Mouse (Mus musculus) gastrocnemius, postnatal 36 days (tissue): Measurements from ENCODE around the gene Tyw5. TPM values are rescaled to one million over a fixed set of nuclear protein-coding genes. Genes with fewer than 3 reads are reported as not detected.

Source experiments
- DNase-seq, 2 experiments: peaks; one replicate each; pipeline ENCODE4 v3.0.0; 2022
- intact Hi-C: fragments of 180-260 bp; cut with DNase I; formaldehyde crosslinking; loops from one replicate; pipeline ENCODE4 v1.15.1; 2025
- total RNA-seq, 2 experiments: library from RNA; stranded (reverse); gene quantifications; 2 replicates each; pipeline ENCODE4 v1.2.3; 2021

Gene Tyw5
- total RNA-seq, 2 experiments from 2014 or later = 2.8 to 3.4 TPM

DNA sequence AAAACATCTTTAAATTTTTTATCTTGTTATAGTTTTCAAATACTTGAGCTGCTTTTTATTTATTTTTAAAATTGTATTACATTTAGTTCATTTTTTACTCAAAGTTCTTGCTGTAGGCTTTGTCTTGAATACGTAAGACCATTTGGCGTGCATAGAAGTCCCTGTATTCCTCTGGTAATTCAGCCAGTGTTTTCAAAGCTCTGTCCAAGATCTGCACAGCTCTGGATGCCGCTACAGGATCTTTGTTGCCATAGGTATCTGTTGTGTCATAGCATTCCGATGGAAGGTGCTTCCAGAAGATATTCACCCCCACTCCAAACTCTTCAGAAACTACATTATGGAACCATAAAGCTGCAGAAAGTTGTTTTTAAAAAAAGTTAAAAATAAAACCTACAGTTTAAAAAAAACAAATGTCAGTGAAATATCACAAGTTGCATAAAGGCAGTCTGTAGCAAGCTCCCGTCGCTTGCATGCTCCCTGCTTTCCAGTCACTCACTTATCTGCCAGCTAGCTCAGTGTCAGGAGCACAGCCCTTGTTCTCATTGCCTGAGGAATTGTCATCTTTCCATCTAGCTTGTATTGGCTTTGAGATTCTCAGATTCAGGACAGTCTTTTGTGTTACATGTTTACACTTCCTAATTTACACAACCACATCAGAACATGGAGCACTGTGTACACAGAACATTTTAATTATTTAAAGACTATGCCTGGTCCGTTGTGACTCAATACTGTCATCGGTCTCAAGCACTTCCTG lies 18.3 kb downstream of the Tyw5 start:
- no peak for DNase-seq
- intact Hi-C loops = no loop called here

DNA sequence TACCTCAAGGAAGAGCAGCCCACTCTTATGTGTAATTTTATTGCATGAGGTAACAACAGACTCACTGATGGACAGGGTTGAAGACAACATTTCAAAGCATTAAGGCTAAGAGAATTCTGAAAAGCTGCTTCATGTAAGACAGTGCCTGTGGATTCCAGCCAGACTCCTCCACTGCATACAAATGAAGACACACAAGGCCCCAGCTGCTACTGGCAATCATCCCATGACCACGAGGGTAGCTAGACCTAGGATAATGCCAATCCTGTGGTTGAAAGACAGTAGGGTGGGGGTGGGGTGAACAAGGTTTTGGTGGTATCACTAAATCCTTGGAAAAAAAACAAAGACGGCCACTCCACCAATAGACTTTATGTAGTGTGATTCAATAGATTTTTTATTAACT lies 19.0 kb downstream of the Tyw5 start:
- intact Hi-C loops = no loop called here
- DNase-seq = no peak

DNA sequence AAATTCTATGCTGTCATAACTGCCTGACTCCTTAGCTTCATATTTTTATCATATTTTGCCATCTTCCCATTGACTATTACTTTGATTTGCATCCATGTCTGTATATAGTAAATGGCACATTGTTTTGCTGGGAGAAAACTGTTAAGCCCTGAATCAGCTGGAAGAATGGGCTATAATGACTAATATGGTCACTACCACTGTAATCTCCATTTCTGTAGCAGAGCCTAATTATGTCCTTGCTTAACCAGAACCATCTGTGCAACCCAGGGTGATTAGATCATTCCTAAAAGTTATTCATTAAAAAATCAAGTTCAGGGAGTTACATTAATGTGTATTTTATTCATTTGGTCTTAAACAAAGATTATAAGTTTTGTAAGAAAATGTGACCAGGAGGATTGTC lies 20.4 kb downstream of the Tyw5 start:
- intact Hi-C loops = no loop called here
- DNase-seq = no peak

DNA sequence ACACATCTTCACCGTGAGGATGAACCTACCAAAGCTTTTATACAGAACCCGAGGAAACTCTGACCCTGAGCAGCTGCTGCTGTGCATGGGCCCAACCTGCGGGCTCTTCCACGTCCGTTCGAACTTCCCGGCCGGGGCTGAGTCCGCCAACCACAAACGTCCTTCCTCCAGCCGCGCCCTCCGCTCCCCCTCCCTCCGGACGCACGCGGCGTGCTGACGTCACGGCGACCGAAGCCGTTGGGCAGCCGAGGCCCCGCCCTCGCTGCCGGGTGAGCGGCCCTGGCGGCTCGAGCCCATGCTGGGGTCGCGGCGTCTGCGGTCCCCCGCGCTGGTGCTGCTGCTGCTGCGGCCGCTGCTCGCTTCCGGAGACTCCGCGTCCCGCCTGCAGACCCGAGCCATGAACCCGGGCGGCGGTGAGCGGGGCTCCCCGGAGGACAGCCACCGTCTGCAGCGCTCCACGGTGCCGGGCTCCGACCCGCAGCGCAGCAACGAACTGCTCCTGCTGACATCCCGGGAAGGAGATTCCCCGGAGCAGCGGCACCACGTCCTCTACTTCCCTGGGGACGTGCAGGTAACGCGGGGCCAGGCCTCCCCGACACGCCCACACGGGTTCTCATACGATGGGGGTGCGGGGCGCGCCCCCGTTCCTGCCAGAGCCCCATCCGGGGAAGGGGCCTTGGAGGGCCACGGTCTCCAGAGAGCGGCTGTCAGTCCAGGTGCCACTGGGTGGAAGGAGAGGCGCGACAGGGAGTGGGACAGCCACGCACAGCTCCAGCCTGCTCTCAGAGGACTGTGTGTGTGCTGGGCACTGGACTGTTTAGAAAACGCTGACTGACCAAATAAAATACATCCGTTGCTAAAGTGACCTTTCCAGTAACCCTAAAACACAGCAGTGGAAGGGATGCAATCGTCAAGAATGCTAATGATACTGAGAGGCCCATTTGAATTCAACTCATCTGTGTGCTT lies 29.2 kb downstream of the Tyw5 start, which contains the start of gene 1700066M21Rik:
TSS of gene 1700066M21Rik (plus strand) at position 245 of the 966 bp plus-strand sequence.
- intact Hi-C loops = no loop called here
- peak; percentile 91 for DNase-seq

DNA sequence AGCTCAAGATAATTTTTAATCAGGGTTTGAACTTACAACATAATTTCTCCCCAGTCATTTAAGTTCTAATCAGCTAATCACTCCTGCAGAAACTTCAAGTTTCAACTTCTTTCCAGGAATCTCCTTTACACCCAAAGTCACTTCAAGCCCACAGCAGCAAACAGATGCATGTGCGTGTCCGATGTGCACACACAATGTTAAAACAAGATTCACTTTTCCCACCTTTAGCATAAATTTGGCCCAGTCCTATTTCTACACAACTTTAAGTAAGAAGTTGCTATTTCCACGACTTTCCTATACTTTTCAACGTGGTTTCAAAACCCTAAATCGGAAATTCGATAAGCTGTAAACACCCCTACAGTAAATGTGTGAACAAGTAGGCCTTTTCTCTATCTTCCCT lies 30.1 kb downstream of the Tyw5 start:
- intact Hi-C loops = no loop called here
- no peak for DNase-seq

DNA sequence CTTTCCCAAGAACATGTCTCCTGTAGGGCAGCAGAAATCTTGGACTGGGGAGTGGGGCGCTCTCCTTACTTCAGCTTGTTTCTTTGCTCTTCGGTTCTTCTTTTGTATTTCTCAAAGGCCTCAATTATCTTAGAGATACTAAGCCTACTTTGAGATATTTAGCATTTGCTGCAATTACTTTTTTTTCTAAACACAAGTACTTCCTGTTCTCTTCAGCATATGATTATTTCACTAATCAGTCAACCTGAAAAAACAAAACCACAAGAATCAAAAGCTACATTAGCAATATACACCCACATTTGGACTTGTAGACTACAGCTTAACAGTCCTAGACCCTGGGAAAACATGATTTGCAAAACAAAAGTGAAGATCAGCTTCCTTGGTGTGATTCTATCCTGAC lies 31.6 kb downstream of the Tyw5 start:
- DNase-seq = no peak
- intact Hi-C loops = no loop called here

DNA sequence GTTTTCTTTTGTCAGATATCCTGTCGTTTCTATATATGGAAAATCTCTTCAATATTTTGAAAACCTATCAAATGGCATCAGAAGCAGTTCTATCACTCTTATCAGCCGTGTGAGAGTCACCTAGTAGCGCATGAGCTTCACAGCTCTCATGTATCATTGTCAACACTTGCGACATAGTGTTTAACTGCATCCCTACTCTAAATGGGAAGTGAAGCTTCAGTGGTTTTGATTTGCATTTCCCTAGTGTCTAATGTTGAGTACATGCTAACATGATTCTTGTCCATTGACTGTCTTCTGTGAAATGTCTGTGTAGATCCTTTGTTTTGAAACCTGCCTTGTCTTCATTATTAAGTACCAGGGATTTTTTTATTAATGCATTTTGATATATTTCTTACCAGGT lies 36.5 kb downstream of the Tyw5 start:
- intact Hi-C loops = no loop called here
- no peak for DNase-seq

DNA sequence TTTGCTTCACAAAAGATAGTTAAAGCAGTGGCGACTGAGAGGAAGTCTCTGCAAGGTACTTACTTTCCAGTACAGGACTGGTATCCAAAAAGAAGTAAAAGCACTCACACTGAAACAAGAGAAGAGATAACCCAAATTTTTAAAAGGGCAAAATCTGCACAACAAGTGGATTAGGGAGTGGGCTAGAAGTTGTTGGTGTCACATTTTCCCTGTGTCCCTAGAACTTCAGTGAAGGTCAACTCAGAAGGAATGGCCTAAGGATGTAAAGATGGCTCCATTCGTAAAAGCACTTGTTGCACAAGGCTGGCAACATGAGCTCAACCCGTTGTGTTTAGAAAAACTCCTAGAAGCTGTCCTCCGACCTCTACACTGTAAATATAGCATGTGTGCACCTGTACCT lies 37.8 kb downstream of the Tyw5 start:
- intact Hi-C loops = no loop called here
- no peak for DNase-seq

DNA sequence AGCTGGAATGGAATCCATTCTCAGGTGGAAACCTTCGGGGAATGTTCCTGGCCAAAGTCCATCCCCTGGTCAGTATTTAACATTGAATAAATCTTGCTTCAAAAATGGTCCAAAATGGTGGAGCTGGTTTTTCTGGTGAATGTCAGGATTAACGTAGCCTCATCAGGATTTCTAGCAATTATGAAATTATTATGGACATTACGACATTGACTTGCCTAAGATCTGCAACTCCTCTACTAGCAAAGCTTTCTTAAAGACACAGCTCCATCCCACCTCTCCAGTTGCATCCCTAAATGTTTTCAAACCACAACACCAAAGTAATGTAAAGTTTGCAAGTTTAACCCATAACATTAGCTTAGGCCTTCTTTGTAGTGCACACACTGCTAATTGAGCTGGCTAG lies 39.5 kb downstream of the Tyw5 start:
- no peak for DNase-seq
- intact Hi-C loops = no loop called here

DNA sequence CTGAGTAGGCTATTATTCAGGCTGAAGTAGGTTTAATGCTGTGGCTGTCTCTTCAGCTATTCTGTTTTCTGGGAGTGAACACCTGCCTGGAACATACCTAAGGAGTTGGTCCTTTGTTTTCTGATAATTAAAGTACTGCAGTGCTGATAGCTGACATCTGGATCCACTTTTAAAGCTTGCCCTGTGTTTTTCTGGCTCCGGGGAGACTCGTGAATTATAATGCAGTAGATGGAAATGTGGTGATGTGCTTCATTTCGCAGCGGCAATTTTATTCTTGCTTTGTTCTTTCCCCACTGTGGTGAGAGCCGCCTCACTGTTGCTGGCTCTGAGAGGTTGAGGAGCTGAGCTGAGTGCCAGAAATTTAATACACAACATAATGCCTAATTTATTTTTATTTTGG lies 48.4 kb downstream of the Tyw5 start:
- intact Hi-C loops = no loop called here
- DNase-seq = no peak

DNA sequence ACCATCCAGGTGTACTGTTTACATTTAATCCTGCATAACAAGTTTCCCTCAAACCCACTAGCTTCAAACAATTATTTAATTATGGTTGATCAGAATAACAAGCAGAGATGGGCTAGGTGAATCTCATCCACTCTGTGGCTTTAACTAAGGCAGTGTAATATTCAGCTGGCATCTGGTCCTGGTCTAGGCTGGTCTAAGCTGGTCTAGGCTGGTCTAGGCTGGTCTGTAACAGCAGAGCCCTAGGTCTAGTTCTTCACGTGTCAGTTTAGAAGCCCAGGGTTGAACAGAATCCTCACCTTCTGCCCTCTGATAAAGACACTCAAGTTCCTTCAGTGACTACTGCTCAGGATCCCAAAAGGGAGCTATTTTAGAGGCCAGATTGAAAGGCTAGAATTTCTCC lies 55.0 kb downstream of the Tyw5 start:
- DNase-seq = no peak

DNA sequence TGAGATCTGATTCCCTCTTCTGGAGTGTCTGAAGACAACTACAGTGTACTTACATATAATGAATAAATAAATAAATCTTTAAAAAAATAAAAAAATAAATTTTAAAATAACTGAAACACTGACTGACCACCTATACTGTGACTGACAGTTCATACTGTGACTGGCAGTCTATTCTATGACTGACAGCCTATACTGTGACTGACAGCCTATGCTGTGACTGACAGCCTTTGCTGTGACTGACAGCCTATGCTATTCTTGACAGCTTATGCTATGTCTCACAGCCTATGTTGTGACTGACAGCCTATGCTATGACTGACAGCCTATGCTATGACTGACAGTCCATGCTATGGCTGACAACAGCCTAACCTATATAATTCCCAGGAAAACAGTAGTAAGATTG lies 59.4 kb downstream of the Tyw5 start:
- no peak for DNase-seq
- intact Hi-C loops = no loop called here

More for the DNA sequence above, 55.0 kb downstream of the Tyw5 start:
- intact Hi-C loops = no loop called here

DNA sequence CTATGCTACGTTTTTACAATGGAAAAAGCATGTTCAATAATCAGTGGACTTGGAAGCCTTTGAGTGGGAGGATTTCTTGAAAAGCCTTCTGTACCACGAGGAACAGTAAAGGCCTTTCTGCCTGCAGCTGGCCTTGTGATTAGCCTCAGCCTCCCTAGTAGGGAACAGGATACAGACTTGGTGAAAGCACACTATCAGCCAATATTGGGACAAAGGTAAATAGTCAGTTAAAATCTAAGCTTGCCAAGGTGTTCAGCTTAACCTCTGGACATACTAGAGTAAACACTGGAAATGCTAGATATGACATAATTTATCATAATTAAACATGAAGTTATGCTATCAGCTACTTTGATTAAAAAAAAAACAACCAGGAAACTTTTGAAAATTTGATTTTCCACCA lies 65.7 kb downstream of the Tyw5 start:
- intact Hi-C loops = no loop called here
- no peak for DNase-seq

DNA sequence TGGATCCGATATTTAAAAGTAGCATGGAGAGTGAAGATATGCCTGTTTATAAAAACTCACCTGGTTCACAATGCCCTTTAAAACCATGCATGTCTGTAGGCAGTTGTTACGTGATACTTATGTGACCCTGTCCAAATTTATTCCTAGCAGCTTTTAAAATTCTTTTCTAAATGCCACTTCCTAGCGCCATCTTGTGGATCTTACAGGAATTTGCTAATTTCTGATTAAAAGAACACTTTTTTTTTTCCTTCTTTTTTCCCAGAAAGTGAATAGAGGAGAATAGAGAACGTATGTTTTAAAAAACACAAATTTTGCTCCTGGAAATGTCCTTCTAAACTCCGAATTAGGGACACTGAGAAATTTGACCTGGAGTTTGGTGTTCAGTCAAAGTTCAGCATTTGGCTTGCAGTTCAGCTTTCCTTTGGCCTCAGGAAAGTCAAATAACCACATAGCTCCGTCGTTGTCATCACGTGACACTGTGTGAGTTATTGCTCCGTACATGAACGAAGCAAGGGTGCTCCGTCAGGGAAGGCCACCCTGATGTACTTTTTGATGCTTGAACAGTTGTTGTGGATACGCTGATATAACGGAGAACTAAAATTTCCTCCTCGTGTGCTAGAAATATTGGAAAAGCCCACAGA lies 67.6 kb downstream of the Tyw5 start:
- intact Hi-C loops = no loop called here

More for the DNA sequence above, 67.6 kb downstream of the Tyw5 start:
- no peak for DNase-seq

Other genes with a start within 250 kb of the Tyw5 start
- 1 to 10 TPM; 1.6 to 2.0 TPM for gene 1700066M21Rik, start 29.5 kb downstream of the Tyw5 start, total RNA-seq
- gene Maip1, start 773 bp downstream of the Tyw5 start, total RNA-seq = 1 to 10 TPM; 7.0 to 8.0 TPM